Mouse (Mus musculus) B cell, adult 62 days (primary cell): Measurements from ENCODE around the gene Ckmt2. TPM values are rescaled to one million over a fixed set of nuclear protein-coding genes. Genes with fewer than 3 reads are reported as not detected.

Experiments used
- total RNA-seq: library from RNA; stranded (reverse); gene quantifications from 4 replicates; pipeline ENCODE4 v1.2.4, GENCODE M21; 2023

Ckmt2 gene
- not detected in 4 replicates for total RNA-seq

GRCm38 (mm10) chr13:91876741-91877349 lies at the start of gene Ckmt2:
Gene Ckmt2 (minus strand): TSS chr13:91876885.

GRCm38 (mm10) chr13:91807155-91807839 lies 69.4 kb downstream of the Ckmt2 start, which contains the start of gene Zcchc9:
Gene Zcchc9 (minus strand): TSS chr13:91807705.

Other genes with a start within 250 kb of the Ckmt2 start
- not detected in 4 replicates for gene Acot12, start 135.4 kb downstream of the Ckmt2 start, total RNA-seq
- 41.5 to 54.7 TPM (median 52.7 TPM) in 4 replicates for gene Zcchc9, start 69.2 kb downstream of the Ckmt2 start, total RNA-seq